Mouse (Mus musculus) liver, adult 2 months (tissue): Measurements from ENCODE around the gene Pdik1l. TPM values are rescaled to one million over a fixed set of nuclear protein-coding genes. Genes with fewer than 3 reads are reported as not detected.
A peak's percentile ranks its signal among the peaks of the same experiment; 100 is the strongest.
"Not testable (repeated sequence)": the region's sequence is repeated elsewhere in the genome, so short reads cannot be mapped to it uniquely, and the experiment has no call there.

Experiments
- DNase-seq: peaks from one replicate; pipeline ENCODE4 v3.0.0-alpha.2; 2011; ENCODE audit warnings: low read depth, low spot score; ENCODE audit errors: extremely low read depth
- H3K27ac ChIP-seq: fragments of 200-500 bp; replicated peaks from 2 replicates; pipeline ENCODE4 v1.5.1; 2012; ENCODE audit warnings: low read depth, mild to moderate bottlenecking, control low read depth, inconsistent platforms, low read length; ENCODE audit not compliant: insufficient read depth
- H3K27me3 ChIP-seq: fragments of 200-500 bp; 2 replicates; pipeline ENCODE4 v1.6.1; 2012; ENCODE audit warnings: mild to moderate bottlenecking, moderate library complexity, low read length, inconsistent platforms; ENCODE audit not compliant: control insufficient read depth, insufficient read depth
- H3K36me3 ChIP-seq: fragments of 200-500 bp; 2 replicates; pipeline ENCODE4 v1.6.1; 2012; ENCODE audit warnings: low read length, inconsistent platforms; ENCODE audit not compliant: control insufficient read depth, insufficient read depth
- H3K4me1 ChIP-seq: fragments of 200-500 bp; 2 replicates; pipeline ENCODE4 v1.6.1; 2011; ENCODE audit warnings: low read length; ENCODE audit not compliant: control insufficient read depth, insufficient read depth
- H3K4me3 ChIP-seq: fragments of 200-500 bp; 2 replicates; pipeline ENCODE4 v1.5.1; 2011; ENCODE audit warnings: low read depth, mild to moderate bottlenecking, control low read depth, low read length, moderate library complexity; ENCODE audit not compliant: insufficient read depth
- H3K79me2 ChIP-seq: fragments of 200-500 bp; 2 replicates; pipeline ENCODE4 v1.6.1; 2012; ENCODE audit warnings: inconsistent platforms, mild to moderate bottlenecking, low read length, moderate library complexity; ENCODE audit not compliant: control insufficient read depth, insufficient read depth
- H3K9ac ChIP-seq: fragments of 200-500 bp; 2 replicates; pipeline ENCODE4 v1.6.1; 2012; ENCODE audit warnings: low read depth, mild to moderate bottlenecking, control low read depth, inconsistent platforms, low read length
- CTCF ChIP-seq: fragments of 200-500 bp; IDR thresholded peaks from 2 replicates; pipeline ENCODE4 v1.5.1; 2011; ENCODE audit warnings: low read depth, low read length, control low read depth
- POLR2A ChIP-seq: fragments of 200-500 bp; IDR thresholded peaks from 2 replicates; pipeline ENCODE4 v1.6.1; 2011; ENCODE audit warnings: low read length, control low read depth; ENCODE audit not compliant: insufficient read depth; ENCODE audit errors: extremely low read depth
- WGBS: fragments of 180-500 bp; shearing (Covaris S2); methylation state at CpG from one replicate; pipeline ENCODE4 v1.1.7; 2018; 5-methylcytosine and 5-hydroxymethylcytosine counted together
- polyA plus RNA-seq: library from polyadenylated mRNA; depleted of rRNA; stranded (reverse); fragments of >200 nt; gene quantifications from 2 replicates; pipeline ENCODE4 v1.2.3, GENCODE M21; 2012
- total RNA-seq: library from RNA; depleted of rRNA; stranded (reverse); fragments of >200 nt; gene quantifications from 2 replicates; pipeline ENCODE4 v1.2.3, GENCODE M21; 2014

Pdik1l gene
- total and polyA plus RNA-seq, 2 experiments, result 2.7 to 7.8 TPM

GRCm38 (mm10) chr4:134297369-134297768 lies 9.7 kb upstream of the Pdik1l start:
- no peak overlapping the region for H3K4me3 ChIP-seq
- DNase-seq, result no peak
- no peaks in the 10 kb centered on the region for H3K79me2 ChIP-seq
- 93% methylated on average over 8 of the region's 8 CpGs for WGBS
- TF ChIP-seq POLR2A, result no peak
- TF ChIP-seq CTCF, result no peak
- H3K4me1 ChIP-seq, result no peaks in the 10 kb centered on the region
- H3K36me3 ChIP-seq, result no peaks in the 10 kb centered on the region
- no peak overlapping the region for H3K27ac ChIP-seq
- 0 out of 2 replicates have a peak, but pooled peaks cover 2% of the 10 kb centered on the region for H3K27me3 ChIP-seq
- H3K9ac ChIP-seq, result no peak overlapping the region

GRCm38 (mm10) chr4:134296523-134296922 lies 8.8 kb upstream of the Pdik1l start:
- WGBS, result 91% methylated on average over 4 of the region's 4 CpGs
- TF ChIP-seq CTCF (no peak), POLR2A (no peak)
- no peaks in the 10 kb centered on the region for H3K79me2 ChIP-seq
- no peaks in the 10 kb centered on the region for H3K4me1 ChIP-seq
- no peak overlapping the region for H3K9ac ChIP-seq
- no peaks in the 10 kb centered on the region for H3K36me3 ChIP-seq
- H3K27ac ChIP-seq, result no peak overlapping the region
- no peak overlapping the region for H3K4me3 ChIP-seq
- H3K27me3 ChIP-seq, result 0 out of 2 replicates have a peak, but pooled peaks cover 2% of the 10 kb centered on the region
- no peak for DNase-seq

GRCm38 (mm10) chr4:134296096-134296495 lies 8.4 kb upstream of the Pdik1l start:
- H3K27ac ChIP-seq, H3K36me3 ChIP-seq, H3K27me3 ChIP-seq, H3K9ac ChIP-seq, H3K4me1 ChIP-seq, H3K79me2 ChIP-seq, DNase-seq, H3K4me3 ChIP-seq: not testable (repeated sequence)
- WGBS, result 92% methylated on average over 4 of the region's 4 CpGs

GRCm38 (mm10) chr4:134293692-134294163 lies 6.0 kb upstream of the Pdik1l start:
- no peaks in the 10 kb centered on the region for H3K4me1 ChIP-seq
- WGBS, result 62% methylated on average over 9 of the region's 9 CpGs

GRCm38 (mm10) chr4:134293061-134293691 lies 5.5 kb upstream of the Pdik1l start:
- Histone ChIP-seq H3K9ac (no peak overlapping the region), H3K79me2 (no peaks in the 10 kb centered on the region), H3K27ac (no peak overlapping the region), H3K27me3 (0 out of 2 replicates have a peak, but pooled peaks cover 2% of the 10 kb centered on the region), H3K36me3 (no peaks in the 10 kb centered on the region), H3K4me1 (0 out of 2 replicates have a peak, but pooled peaks cover 3% of the 10 kb centered on the region), H3K4me3 (no peak overlapping the region)
- no peak for DNase-seq
- TF ChIP-seq CTCF (no peak), POLR2A (no peak)
- WGBS, result 67% methylated on average over 18 of the region's 18 CpGs

More at GRCm38 (mm10) chr4:134293692-134294163, 6.0 kb upstream of the Pdik1l start:
- Histone ChIP-seq H3K27ac (no peak overlapping the region), H3K36me3 (no peaks in the 10 kb centered on the region), H3K79me2 (no peaks in the 10 kb centered on the region), H3K4me3 (no peak overlapping the region), H3K27me3 (0 out of 2 replicates have a peak, but pooled peaks cover 2% of the 10 kb centered on the region), H3K9ac (no peak overlapping the region)
- TF ChIP-seq POLR2A (no peak), CTCF (no peak)
- no peak for DNase-seq

GRCm38 (mm10) chr4:134292067-134292466 lies 4.4 kb upstream of the Pdik1l start:
- no peaks in the 10 kb centered on the region for H3K79me2 ChIP-seq
- no peaks in the 10 kb centered on the region for H3K36me3 ChIP-seq
- no peak overlapping the region for H3K4me3 ChIP-seq
- H3K27me3 ChIP-seq, result 0 out of 2 replicates have a peak, but pooled peaks cover 2% of the 10 kb centered on the region
- no peak overlapping the region for H3K9ac ChIP-seq
- 0 out of 2 replicates have a peak, but pooled peaks cover 3% of the 10 kb centered on the region for H3K4me1 ChIP-seq
- peak; percentile 48 for DNase-seq
- TF ChIP-seq POLR2A (no peak), CTCF (peak; percentile 95)
- no peak overlapping the region for H3K27ac ChIP-seq
- 21% methylated on average over 7 of the region's 7 CpGs for WGBS
